Mouse (Mus musculus) hindbrain, postnatal 0 days (tissue): ENCODE data around the gene Wdpcp. TPM values are rescaled to one million over a fixed set of nuclear protein-coding genes. Genes with fewer than 3 reads are reported as not detected.

Source experiments
- ATAC-seq: fragments of 200-750 bp; cut with Nextera tagmentation; 2 replicates; pipeline ENCODE4 v1.8.0; 2017; ENCODE audit warnings: mild to moderate bottlenecking, moderate TSS enrichment, moderate library complexity
- DNase-seq: peaks from one replicate; pipeline ENCODE4 v3.0.0-alpha.2; 2015; ENCODE audit warnings: low spot score
- H3K27ac ChIP-seq: fragments of 300-500 bp; sonication (generic); 2 replicates; pipeline ENCODE4 v1.5.1; 2014; ENCODE audit warnings: mild to moderate bottlenecking
- H3K27me3 ChIP-seq: fragments of 300-500 bp; sonication (generic); 2 replicates; pipeline ENCODE4 v1.6.1; 2014; ENCODE audit warnings: low read length, mixed read lengths; ENCODE audit not compliant: insufficient read depth
- H3K36me3 ChIP-seq: fragments of 300-500 bp; sonication (generic); 2 replicates; pipeline ENCODE4 v1.6.1; 2014; ENCODE audit warnings: low read length, mixed read lengths; ENCODE audit not compliant: insufficient read depth
- H3K4me1 ChIP-seq: fragments of 300-500 bp; sonication (generic); 2 replicates; pipeline ENCODE4 v1.6.1; 2014; ENCODE audit warnings: antibody characterized with exemption, low read length, mixed read lengths; ENCODE audit not compliant: insufficient read depth
- H3K4me2 ChIP-seq: fragments of 300-500 bp; sonication (generic); 2 replicates; pipeline ENCODE4 v1.6.1; 2014; ENCODE audit warnings: low read depth, mild to moderate bottlenecking, low read length, moderate library complexity, mixed read lengths
- H3K4me3 ChIP-seq: fragments of 300-500 bp; sonication (generic); 2 replicates; pipeline ENCODE4 v1.5.1; 2014; ENCODE audit warnings: low read length
- H3K9ac ChIP-seq: fragments of 300-500 bp; sonication (generic); replicated peaks from 2 replicates; pipeline ENCODE4 v1.6.1; 2014; ENCODE audit warnings: mild to moderate bottlenecking, low read length, moderate library complexity, mixed read lengths
- H3K9me3 ChIP-seq: fragments of 300-500 bp; sonication (generic); 2 replicates; pipeline ENCODE4 v1.6.1; 2016; ENCODE audit warnings: low read length, mixed read lengths
- CTCF ChIP-seq: IDR thresholded peaks from 2 replicates; pipeline ENCODE4 v1.5.1; 2016; ENCODE audit warnings: antibody characterized with exemption, control low read depth, low read depth
- WGBS: fragments of 180-500 bp; shearing (Covaris S2); extraction: QIAGEN DNeasy Blood & Tissue Kit; methylation state at CpG from one replicate; pipeline ENCODE4 v1.1.7; 2014; 5-methylcytosine and 5-hydroxymethylcytosine counted together
- polyA plus RNA-seq: library from polyadenylated mRNA; unstranded; fragments of >200 nt; fragmentation: Nextera tagmentation; extraction: Ambion mirVana; gene quantifications from 2 replicates; pipeline ENCODE4 v1.2.1, GENCODE M21; 2015
- total RNA-seq: library from RNA; depleted of rRNA; stranded (reverse); fragments of >200 nt; gene quantifications from 2 replicates; pipeline ENCODE4 v1.2.3, GENCODE M21; 2014

Wdpcp gene
- total and polyA plus RNA-seq, 2 experiments from 2014 or later = 8.4 to 20.2 TPM

GRCm38 (mm10) chr11:21559727-21560126 lies 12.3 kb upstream of the Wdpcp start:
- Histone ChIP-seq H3K4me2 (no peak overlapping the region), H3K27me3 (no peaks in the 10 kb centered on the region), H3K4me3 (no peak overlapping the region), H3K9ac (no peak overlapping the region), H3K36me3 (peaks cover 34% of the 10 kb centered on the region), H3K27ac (no peak overlapping the region), H3K9me3 (no peaks in the 10 kb centered on the region), H3K4me1 (no peaks in the 10 kb centered on the region)
- WGBS = 87% methylated on average over 11 of the region's 11 CpGs
- TF ChIP-seq CTCF = no peak
- no peak for DNase-seq
- ATAC-seq = no peak

- H3K4me2 ChIP-seq = no peak overlapping the region
- no peaks in the 10 kb centered on the region for H3K4me1 ChIP-seq
- no peak overlapping the region for H3K27ac ChIP-seq
- no peaks in the 10 kb centered on the region for H3K9me3 ChIP-seq
- DNase-seq = no peak
- H3K9ac ChIP-seq = no peak overlapping the region
- H3K27me3 ChIP-seq = no peaks in the 10 kb centered on the region
- TF ChIP-seq CTCF = no peak
- no peak overlapping the region for H3K4me3 ChIP-seq
- no peak for ATAC-seq
- WGBS = 85% methylated on average over 5 of the region's 5 CpGs
- peaks cover 44% of the 10 kb centered on the region for H3K36me3 ChIP-seq
Observed at GRCm38 (mm10) chr11:21561347-21561746, 10.7 kb upstream of the Wdpcp start.

- no peak overlapping the region for H3K4me2 ChIP-seq
- ATAC-seq (no peak), DNase-seq (no peak)
- no peak for TF ChIP-seq CTCF
- peaks cover 35% of the 10 kb centered on the region for H3K36me3 ChIP-seq
- no peaks in the 10 kb centered on the region for H3K4me1 ChIP-seq
- H3K4me3 ChIP-seq = no peak overlapping the region
- no peak overlapping the region for H3K9ac ChIP-seq
- no peaks in the 10 kb centered on the region for H3K27me3 ChIP-seq
- no peaks in the 10 kb centered on the region for H3K9me3 ChIP-seq
- no peak overlapping the region for H3K27ac ChIP-seq
- WGBS = 75% methylated on average over 4 of the region's 4 CpGs
Observed at GRCm38 (mm10) chr11:21563617-21564325, 8.3 kb upstream of the Wdpcp start.

- Histone ChIP-seq H3K9me3 (no peaks in the 10 kb centered on the region), H3K4me1 (0 out of 2 replicates have a peak, but pooled peaks cover 3% of the 10 kb centered on the region), H3K27me3 (no peaks in the 10 kb centered on the region), H3K9ac (no peak overlapping the region), H3K36me3 (peaks cover 26% of the 10 kb centered on the region), H3K4me3 (no peak overlapping the region), H3K27ac (no peak overlapping the region), H3K4me2 (no peak overlapping the region)
- no peak for TF ChIP-seq CTCF
- ATAC-seq (no peak), DNase-seq (no peak)
- WGBS = 90% methylated on average over 9 of the region's 9 CpGs
Observed at GRCm38 (mm10) chr11:21564681-21565405, 7.2 kb upstream of the Wdpcp start.

GRCm38 (mm10) chr11:21566934-21567333 lies 5.1 kb upstream of the Wdpcp start:
- H3K9me3 ChIP-seq = no peaks in the 10 kb centered on the region
- TF ChIP-seq CTCF = no peak
- no peak overlapping the region for H3K4me3 ChIP-seq
- H3K9ac ChIP-seq = no peak overlapping the region
- DNase-seq = no peak
- peaks cover 9% of the 10 kb centered on the region; the same call in 1 of the 2 replicates for H3K4me1 ChIP-seq
- H3K27me3 ChIP-seq = no peaks in the 10 kb centered on the region
- H3K4me2 ChIP-seq = no peak overlapping the region
- peaks cover 15% of the 10 kb centered on the region for H3K36me3 ChIP-seq
- ATAC-seq = no peak
- no peak overlapping the region for H3K27ac ChIP-seq
- 93% methylated on average over 6 of the region's 6 CpGs for WGBS

GRCm38 (mm10) chr11:21567733-21568132 lies 4.3 kb upstream of the Wdpcp start:
- peaks cover 15% of the 10 kb centered on the region for H3K36me3 ChIP-seq
- no peaks in the 10 kb centered on the region for H3K27me3 ChIP-seq
- no peaks in the 10 kb centered on the region for H3K9me3 ChIP-seq
- ATAC-seq (no peak), DNase-seq (no peak)
- WGBS = 95% methylated on average over 1 of the region's 1 CpGs
- no peak overlapping the region for H3K9ac ChIP-seq
- no peak overlapping the region for H3K4me3 ChIP-seq
- no peak overlapping the region for H3K4me2 ChIP-seq
- H3K27ac ChIP-seq = no peak overlapping the region
- H3K4me1 ChIP-seq = peaks cover 9% of the 10 kb centered on the region; the same call in 1 of the 2 replicates
- TF ChIP-seq CTCF = no peak

- H3K27ac ChIP-seq = no peak overlapping the region
- DNase-seq (no peak), ATAC-seq (no peak)
- WGBS = 62% methylated on average over 5 of the region's 5 CpGs
- H3K4me1 ChIP-seq = peaks cover 12% of the 10 kb centered on the region; the same call in 1 of the 2 replicates
- H3K4me2 ChIP-seq = no peak overlapping the region
- H3K9me3 ChIP-seq = no peaks in the 10 kb centered on the region
- TF ChIP-seq CTCF = no peak
- H3K9ac ChIP-seq = no peak overlapping the region
- no peaks in the 10 kb centered on the region for H3K27me3 ChIP-seq
- peaks cover 15% of the 10 kb centered on the region for H3K36me3 ChIP-seq
- H3K4me3 ChIP-seq = no peak overlapping the region
Observed at GRCm38 (mm10) chr11:21569002-21569401, 3.0 kb upstream of the Wdpcp start.
